Mouse (Mus musculus): ENCODE data around the gene Gm3488. TPM values are rescaled to one million over a fixed set of nuclear protein-coding genes. Genes with fewer than 3 reads are reported as not detected.
"Not testable (repeated sequence)": the region's sequence is repeated elsewhere in the genome, so short reads cannot be mapped to it uniquely, and the experiment has no call there.

Gm3488 gene
- not detected for polyA plus RNA-seq (2012; fragmentation: generic; extraction: Trizol)
- long read RNA-seq, experiment 1 = 0 reads
- long read RNA-seq, experiment 2 = 0 reads

DNA sequence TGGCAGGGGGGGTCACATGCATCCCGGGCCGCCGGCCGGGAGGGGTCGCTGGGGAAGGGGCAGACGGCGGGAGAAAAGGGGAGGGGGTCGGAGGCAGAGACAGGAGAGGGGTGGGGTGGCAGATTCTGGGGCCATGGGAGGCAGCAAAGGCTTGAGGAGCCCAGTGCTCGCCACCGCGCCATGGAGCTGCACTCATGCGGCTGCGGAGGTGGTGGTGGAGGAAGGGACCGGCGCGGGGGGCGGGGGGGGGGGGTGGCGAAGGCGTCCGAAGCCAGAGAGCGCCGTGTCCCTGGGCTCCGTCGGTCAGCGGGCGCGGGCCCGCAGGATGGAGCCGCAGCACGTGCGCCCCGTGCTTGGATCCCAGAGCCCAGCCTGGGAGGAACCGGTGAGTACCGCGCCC is at the start of gene Gm3488:
TSS of gene Gm3488 (plus strand) at position 301 of the 400 bp plus-strand sequence.
- not testable (repeated sequence) for H3K4me3 ChIP-seq (ENCODE audit: insufficient read depth, poor library complexity, severe bottlenecking); H3K79me2 ChIP-seq (ENCODE audit: control insufficient read depth, insufficient read depth); H3K36me3 ChIP-seq (ENCODE audit: control insufficient read depth, insufficient read depth); H3ac ChIP-seq (ENCODE audit: control insufficient read depth, insufficient read length, low read depth); H3K27me3 ChIP-seq (ENCODE audit: control insufficient read depth, insufficient read depth, insufficient read length); H3K79me3 ChIP-seq (ENCODE audit: low read depth)

DNA sequence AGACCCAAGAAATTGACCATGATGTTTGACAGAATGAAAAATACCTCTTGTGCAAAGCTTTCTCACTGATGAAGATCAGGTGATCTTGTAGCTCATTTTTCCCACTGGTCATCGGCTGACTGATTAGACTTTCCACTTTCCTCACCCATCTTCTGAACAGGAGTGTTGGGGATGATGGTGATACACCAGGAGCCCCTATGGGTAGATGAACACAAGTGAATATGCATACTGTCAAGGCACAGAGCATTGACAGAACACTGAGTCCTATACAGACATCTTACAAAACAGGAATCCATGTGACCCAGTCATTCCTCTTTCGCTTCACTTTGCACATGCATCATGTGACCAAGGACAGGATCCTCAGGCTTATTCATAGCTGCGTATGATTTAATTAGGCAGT is 46.1 kb upstream of the Gm3488 start, which contains the start of gene Gm3194:
TSS of gene Gm3194 (minus strand) at position 101 of the 400 bp plus-strand sequence.
- not testable (repeated sequence) for H3K36me3 ChIP-seq (ENCODE audit: control insufficient read depth, insufficient read depth); H3K4me3 ChIP-seq (ENCODE audit: insufficient read depth, poor library complexity, severe bottlenecking); H3K79me2 ChIP-seq (ENCODE audit: control insufficient read depth, insufficient read depth); H3K27me3 ChIP-seq (ENCODE audit: control insufficient read depth, insufficient read depth, insufficient read length); H3ac ChIP-seq (ENCODE audit: control insufficient read depth, insufficient read length, low read depth); H3K79me3 ChIP-seq (ENCODE audit: low read depth)

DNA sequence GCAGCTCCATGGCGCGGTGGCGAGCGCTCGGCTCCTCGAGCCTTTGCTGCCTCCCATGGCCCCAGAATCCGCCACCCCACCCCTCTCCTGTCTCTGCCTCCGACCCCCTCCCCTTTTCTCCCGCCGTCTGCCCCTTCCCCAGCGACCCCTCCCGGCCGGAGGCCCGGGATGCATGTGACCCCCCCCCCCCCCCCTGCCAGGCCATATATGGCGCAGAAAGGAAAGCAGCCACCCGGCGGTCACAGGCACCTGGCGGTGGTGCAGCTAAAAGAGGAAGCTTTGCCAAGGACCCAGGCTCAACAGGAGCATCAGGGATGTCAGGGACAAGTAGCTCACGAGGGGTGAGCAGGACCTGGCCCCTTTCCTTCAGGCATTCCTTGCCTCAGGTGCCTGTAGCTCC is 41.0 kb upstream of the Gm3488 start:
- H3K36me3 ChIP-seq (ENCODE audit: control insufficient read depth, insufficient read depth); H3K79me2 ChIP-seq (ENCODE audit: control insufficient read depth, insufficient read depth); H3K4me3 ChIP-seq (ENCODE audit: insufficient read depth, poor library complexity, severe bottlenecking): not testable (repeated sequence)

DNA sequence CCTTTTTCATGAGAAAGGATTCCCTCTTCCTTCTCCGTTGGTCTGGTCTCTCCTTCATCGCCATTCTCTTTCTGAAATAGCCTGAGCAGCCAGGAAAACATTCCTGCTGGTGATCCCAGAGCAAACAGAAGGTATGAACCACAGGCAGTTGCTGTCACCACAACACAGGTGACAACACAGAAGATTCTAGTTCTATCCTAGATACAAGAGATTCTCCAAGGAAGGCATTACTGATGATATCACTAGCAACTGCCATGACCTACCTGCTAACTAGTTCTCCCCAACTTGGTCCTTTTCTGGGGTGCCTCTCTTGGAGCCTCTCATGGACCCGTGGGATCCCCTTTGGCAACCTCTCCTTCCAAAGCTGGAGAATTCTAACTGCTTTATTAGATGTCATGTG is 23.7 kb upstream of the Gm3488 start, which contains the start of gene Gm8246:
TSS of gene Gm8246 (minus strand) at position 101 of the 400 bp plus-strand sequence.
- not testable (repeated sequence) for H3ac ChIP-seq (ENCODE audit: control insufficient read depth, insufficient read length, low read depth); H3K36me3 ChIP-seq (ENCODE audit: control insufficient read depth, insufficient read depth); H3K79me3 ChIP-seq (ENCODE audit: low read depth); H3K4me3 ChIP-seq (ENCODE audit: insufficient read depth, poor library complexity, severe bottlenecking); H3K79me2 ChIP-seq (ENCODE audit: control insufficient read depth, insufficient read depth); H3K27me3 ChIP-seq (ENCODE audit: control insufficient read depth, insufficient read depth, insufficient read length)

More for the DNA sequence above, 41.0 kb upstream of the Gm3488 start:
- not testable (repeated sequence) for H3K79me3 ChIP-seq (ENCODE audit: low read depth); H3ac ChIP-seq (ENCODE audit: control insufficient read depth, insufficient read length, low read depth); H3K27me3 ChIP-seq (ENCODE audit: control insufficient read depth, insufficient read depth, insufficient read length)

DNA sequence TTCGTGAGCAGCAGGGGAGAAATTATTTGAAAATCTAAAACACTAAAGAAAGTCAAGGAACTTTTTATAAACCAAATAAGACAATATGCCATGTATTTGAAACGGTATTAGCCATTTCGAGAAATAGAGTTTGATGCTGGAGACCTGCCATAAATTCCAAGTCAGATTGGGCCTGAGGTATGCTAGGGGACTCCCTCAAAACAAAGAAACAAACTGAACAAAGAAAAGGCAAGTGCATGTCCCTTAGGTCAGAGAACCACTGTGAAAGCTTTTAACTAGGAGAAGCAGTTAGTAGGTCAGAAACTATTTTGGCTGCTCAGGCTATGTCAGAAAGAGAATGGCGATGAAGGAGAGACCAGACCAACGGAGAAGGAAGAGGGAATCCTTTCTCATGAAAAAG is 17.6 kb upstream of the Gm3488 start, which contains the start of gene Gm3187:
TSS of gene Gm3187 (plus strand) at position 301 of the 400 bp plus-strand sequence.
- not testable (repeated sequence) for H3K79me3 ChIP-seq (ENCODE audit: low read depth); H3K79me2 ChIP-seq (ENCODE audit: control insufficient read depth, insufficient read depth)

DNA sequence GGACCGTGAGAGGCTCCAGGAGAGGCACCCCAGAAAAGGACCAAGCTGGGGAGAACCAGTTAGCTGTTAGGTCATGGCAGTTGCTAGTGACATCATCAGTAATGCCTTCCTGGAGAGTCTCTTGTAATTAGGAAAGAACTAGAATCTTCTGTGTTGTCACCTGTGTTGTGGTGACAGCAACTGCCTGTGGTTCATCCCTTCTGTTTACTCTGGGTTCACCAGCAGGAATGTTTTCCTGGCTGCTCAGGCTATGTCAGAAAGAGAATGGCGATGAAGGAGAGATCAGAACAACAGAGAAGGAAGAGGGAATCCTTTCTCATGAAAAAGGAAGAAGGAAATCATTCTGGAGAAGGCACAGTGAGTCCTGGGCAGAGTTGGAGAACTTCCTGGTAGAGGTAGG is 36.7 kb downstream of the Gm3488 start, which contains the start of gene Gm3532:
TSS of gene Gm3532 (plus strand) at position 301 of the 400 bp plus-strand sequence.
- not testable (repeated sequence) for H3K27me3 ChIP-seq (ENCODE audit: control insufficient read depth, insufficient read depth, insufficient read length); H3K79me2 ChIP-seq (ENCODE audit: control insufficient read depth, insufficient read depth); H3K4me3 ChIP-seq (ENCODE audit: insufficient read depth, poor library complexity, severe bottlenecking); H3K79me3 ChIP-seq (ENCODE audit: low read depth); H3ac ChIP-seq (ENCODE audit: control insufficient read depth, insufficient read length, low read depth); H3K36me3 ChIP-seq (ENCODE audit: control insufficient read depth, insufficient read depth)

More for the DNA sequence above, 17.6 kb upstream of the Gm3488 start, which contains the start of gene Gm3187:
- not testable (repeated sequence) for H3K4me3 ChIP-seq (ENCODE audit: insufficient read depth, poor library complexity, severe bottlenecking); H3ac ChIP-seq (ENCODE audit: control insufficient read depth, insufficient read length, low read depth); H3K36me3 ChIP-seq (ENCODE audit: control insufficient read depth, insufficient read depth); H3K27me3 ChIP-seq (ENCODE audit: control insufficient read depth, insufficient read depth, insufficient read length)

Other genes with a start within 250 kb of the Gm3488 start
- not detected for gene Gm3526, start 241.1 kb upstream of the Gm3488 start, polyA plus RNA-seq (2012; fragmentation: generic; extraction: Trizol)
- not detected for gene Gm3542, start 166.7 kb upstream of the Gm3488 start, polyA plus RNA-seq (2012; fragmentation: generic; extraction: Trizol)
- gene Gm3500, start 112.6 kb upstream of the Gm3488 start, polyA plus RNA-seq (2012; fragmentation: generic; extraction: Trizol) = not detected
- not detected for gene Gm3194, start 46.2 kb upstream of the Gm3488 start, polyA plus RNA-seq (2012; fragmentation: generic; extraction: Trizol)
- gene Gm8246, start 23.8 kb upstream of the Gm3488 start, polyA plus RNA-seq (2012; fragmentation: generic; extraction: Trizol) = not detected
- gene Gm3187, start 17.5 kb upstream of the Gm3488 start, polyA plus RNA-seq (2012; fragmentation: generic; extraction: Trizol) = not detected
- 0.02 TPM for gene Gm3532, start 36.8 kb downstream of the Gm3488 start, polyA plus RNA-seq (2012; fragmentation: generic; extraction: Trizol)
- not detected for gene Gm8265, start 131.4 kb downstream of the Gm3488 start, polyA plus RNA-seq (2012; fragmentation: generic; extraction: Trizol)
- gene Gm9603, start 185.8 kb downstream of the Gm3488 start, polyA plus RNA-seq (2012; fragmentation: generic; extraction: Trizol) = not detected
- not detected for gene Gm3373, start 239.9 kb downstream of the Gm3488 start, polyA plus RNA-seq (2012; fragmentation: generic; extraction: Trizol)

Measured in C2C12 (cell line).